Mouse (Mus musculus) liver (tissue): ENCODE data around the gene Adamts17.

ENCODE experiments used
- DNase-seq: peaks from one replicate; pipeline ENCODE4 v3.0.0-alpha.2; 2020; ENCODE audit warnings: mixed read lengths

Gene Adamts17

GRCm38 (mm10) chr7:67036502-67037485, 197.3 kb downstream of the Adamts17 start:
- DNase-seq, result no peak

GRCm38 (mm10) chr7:67037726-67038520, 198.4 kb downstream of the Adamts17 start:
- no peak for DNase-seq

DNA sequence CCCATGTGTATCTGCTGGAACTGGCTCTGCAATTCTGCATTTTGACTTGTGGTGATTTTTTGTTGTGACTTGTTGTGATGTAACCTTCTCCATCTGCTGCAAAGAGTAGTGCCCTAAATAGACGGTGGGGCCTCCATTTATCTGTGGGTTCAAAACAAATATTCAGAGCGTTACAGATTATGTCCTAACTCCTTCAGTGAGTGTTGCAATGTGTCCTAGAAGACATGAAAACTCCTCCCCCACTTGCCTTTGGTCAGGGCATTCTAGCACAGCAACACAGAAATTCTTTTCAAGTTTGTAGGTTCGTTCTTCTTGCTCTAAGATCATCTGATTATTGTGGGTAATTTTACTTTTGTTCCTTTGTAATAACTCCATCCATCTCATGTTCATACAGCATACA, 199.6 kb downstream of the Adamts17 start:
- DNase-seq, result no peak

DNA sequence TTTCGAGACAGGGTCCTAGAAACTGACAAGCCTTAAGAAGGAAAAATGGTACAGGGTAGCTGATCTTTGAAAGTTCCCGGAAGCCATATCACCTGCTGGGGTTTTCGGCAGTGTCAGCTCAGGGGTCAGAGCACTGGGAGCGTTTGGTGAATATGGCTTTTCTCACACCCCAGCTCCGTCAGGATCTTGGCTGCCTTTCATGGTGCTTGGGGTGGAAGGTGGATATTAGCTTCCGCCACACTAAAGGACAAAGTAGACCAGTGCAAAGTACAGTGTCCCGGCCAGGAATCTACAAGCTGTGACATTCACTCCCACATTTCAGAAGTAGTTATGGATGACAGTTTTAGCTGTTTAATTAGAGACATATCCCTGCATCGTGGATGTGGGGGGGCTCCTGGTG, 200.3 kb downstream of the Adamts17 start:
- DNase-seq, result no peak

DNA sequence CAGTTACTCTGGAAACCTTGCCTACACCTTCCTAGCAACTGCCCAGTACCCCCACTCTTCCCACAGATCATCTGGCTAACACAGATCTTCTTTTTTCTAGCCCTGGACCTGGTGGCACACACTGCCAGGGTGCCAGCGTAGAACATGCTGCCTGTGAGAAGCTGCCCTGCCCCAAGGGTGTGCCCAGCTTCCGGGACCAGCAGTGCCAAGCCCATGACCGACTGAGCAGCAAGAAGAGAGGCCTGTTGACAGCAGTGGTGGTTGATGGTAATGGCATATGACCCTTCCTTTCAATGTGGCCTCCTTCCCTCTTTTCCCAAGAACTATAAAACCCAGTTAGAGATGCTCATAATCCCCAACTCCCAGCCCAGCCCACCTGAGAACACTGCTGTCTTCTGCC, 202.2 kb downstream of the Adamts17 start:
- DNase-seq, result no peak

DNA sequence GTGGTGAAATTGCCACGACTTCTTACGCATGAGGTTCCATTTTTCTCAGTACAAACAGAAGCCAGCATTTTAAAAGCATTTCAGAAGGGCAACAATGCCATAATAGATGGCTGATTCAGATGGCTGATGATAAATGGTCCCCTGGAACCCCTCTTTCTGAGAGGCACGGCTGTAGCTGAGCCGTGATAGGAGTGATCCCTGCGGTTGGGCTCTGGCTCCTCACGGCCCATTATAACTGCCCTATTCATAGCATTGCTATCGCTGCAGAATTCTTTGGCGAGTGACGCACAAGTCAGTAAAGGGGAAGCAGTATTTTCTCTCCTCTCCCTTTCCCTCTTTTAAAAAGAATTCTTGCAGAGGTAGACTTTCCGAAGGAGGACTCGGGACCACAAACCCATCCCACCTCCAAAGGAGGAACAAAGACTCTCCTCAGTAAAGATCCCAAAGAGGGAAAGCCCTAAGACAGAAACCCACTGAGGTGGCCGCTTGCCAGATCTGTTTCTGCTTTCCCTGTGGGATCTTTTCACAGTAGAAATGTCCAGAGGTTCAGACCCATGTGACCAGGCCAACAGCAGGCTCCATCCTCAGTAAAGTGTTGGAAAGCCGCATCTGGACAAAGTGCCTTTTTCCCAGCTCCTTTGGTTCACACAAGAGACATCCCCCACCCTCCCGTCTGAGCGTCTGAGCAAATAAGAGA, 204.7 kb downstream of the Adamts17 start:
- no peak for DNase-seq

DNA sequence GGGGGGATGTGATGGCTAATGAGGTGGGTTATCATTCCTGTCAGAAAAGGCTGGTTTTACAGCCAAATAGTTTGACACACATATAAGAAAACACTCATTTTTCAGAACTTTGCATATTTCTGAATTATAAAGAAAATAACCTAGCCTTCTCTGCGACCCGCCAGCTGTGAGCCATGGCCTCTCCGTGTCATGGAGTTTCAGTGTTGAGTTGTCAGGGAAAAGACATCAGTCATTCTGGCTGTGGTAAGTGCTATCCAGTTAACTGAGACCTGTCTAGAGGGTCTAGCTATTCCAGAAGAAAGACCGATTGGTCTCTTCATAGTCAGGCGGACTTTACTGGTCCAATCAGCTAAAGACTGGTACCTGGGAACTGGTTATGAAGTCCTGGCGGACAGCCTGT, 205.7 kb downstream of the Adamts17 start:
- no peak for DNase-seq

- no peak for DNase-seq
Observed at GRCm38 (mm10) chr7:67049206-67049605, 209.7 kb downstream of the Adamts17 start.

GRCm38 (mm10) chr7:67050424-67050823, 210.9 kb downstream of the Adamts17 start:
- DNase-seq, result no peak

DNA sequence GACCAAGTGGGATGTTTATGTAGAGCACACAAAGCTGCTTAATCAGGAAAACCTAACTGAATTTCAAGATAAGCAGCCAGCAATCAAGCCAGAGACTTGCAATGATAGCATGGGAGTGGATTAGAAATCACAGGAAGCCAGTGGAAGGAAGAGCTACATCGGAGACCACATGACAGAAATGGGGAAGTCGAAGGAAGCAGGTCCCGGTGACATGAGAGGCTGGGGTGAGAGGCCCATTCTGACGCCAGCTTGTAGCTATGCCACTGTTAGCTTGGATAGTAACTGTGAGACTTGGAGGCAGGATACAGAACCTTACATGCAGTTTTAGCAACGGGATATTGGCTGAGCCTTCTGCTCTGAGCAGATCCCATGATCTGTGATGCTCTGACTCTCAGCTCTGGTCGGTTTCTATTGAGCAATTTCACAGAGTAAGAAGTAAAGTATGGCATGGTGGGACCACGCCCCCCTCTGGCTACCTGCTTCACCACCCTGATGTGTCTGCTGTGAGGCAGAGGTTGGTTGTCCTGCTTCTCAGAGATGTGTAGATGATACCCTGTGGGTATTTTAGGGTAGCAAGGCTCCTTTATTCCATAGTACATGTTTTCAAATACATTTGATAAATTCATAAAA, 211.7 kb downstream of the Adamts17 start:
- DNase-seq, result no peak

DNA sequence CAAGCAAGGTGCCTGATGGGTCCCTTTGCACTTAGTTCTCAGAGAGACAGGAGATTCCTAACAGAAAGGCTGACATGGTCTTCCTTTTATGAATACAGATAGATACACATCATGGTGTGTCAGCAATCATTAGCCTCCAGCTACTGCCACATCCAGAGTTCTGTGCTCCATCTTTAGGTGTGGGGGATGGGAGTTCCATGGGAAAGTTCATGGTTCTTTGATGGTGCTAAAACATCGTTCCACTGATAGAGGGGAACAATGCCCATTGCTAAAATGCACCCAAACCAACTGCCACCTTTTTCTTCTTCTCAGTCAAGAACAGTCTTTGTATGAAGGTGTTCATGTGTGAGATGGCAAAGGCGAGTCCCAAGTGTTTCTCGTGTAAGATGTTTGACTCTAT, 215.3 kb downstream of the Adamts17 start:
- no peak for DNase-seq

- no peak for DNase-seq
Observed at GRCm38 (mm10) chr7:67055510-67055909, 216.0 kb downstream of the Adamts17 start.

GRCm38 (mm10) chr7:67061756-67062155, 222.2 kb downstream of the Adamts17 start:
- DNase-seq, result peak; percentile 21

- DNase-seq, result no peak
Observed at GRCm38 (mm10) chr7:67062571-67062970, 223.0 kb downstream of the Adamts17 start.

- DNase-seq, result no peak
Observed at GRCm38 (mm10) chr7:67064627-67065305, 225.2 kb downstream of the Adamts17 start.

DNA sequence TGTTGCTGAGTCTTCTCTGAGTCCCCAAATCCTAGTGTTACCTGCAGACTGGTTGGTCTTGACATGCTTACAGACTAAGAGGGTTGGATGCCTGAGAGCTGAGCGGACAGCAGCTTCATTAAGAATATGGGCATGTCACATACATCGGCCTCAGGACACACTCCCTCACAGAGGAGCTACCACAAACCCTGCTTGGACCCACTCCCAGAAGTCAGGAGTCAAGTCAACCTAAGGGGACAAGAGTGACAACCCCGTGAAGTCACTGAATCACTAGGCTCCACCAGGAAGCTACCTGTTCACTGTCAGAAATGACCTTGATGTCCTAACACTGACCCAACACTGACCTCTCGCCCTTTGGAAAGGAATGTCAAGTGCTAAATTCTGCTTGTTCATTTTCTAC, 226.1 kb downstream of the Adamts17 start:
- no peak for DNase-seq

GRCm38 (mm10) chr7:67072015-67072685, 232.6 kb downstream of the Adamts17 start:
- DNase-seq, result no peak

GRCm38 (mm10) chr7:67082751-67083150, 243.2 kb downstream of the Adamts17 start:
- no peak for DNase-seq

DNA sequence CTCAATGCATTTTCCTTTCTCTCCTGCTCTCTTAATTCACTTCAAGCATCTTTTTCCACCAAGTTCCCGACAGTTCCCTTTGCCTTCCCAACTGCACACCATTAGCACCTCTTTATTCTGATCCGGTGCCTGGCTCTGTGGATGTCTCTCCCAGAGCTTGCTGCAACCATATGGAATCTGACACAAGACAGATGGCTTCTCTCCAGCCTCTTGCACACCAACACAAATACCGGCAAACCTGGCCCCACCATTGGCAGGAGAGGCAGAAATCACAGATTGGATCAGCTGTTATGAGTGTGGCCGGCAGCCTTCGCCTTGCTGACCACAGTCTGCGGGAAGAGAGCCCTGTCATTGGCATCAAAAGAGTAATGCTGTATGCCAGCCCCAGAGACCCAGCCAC, 248.2 kb downstream of the Adamts17 start:
- no peak for DNase-seq

GRCm38 (mm10) chr7:67097096-67097495, 257.6 kb downstream of the Adamts17 start:
- DNase-seq, result no peak

DNA sequence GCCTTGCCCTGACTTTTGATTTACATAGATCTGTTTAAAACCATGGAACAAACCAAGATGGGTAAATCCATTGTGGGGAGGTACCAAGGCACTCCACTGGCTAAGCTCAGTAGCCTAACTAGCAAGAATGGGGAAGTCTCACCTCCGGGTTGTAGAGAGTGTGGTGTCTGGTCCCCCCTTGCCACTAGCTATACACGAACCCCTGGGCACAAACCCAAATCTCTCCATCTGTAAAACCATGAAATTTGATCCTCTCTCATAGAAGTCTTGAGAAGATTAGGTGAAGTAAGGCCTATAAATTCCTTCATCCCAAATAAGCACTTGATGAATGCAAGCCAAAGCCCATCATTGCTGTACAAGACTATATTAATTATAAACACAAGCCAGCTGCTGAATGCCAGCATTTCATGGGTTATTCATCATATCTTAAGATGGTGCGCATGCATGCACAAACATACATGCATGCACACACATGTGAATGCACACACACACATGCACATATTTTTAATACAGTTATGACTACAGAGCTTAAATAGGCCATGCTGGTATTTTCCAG, 262.0 kb downstream of the Adamts17 start:
- DNase-seq, result no peak
